In the genomic region with DNA sequence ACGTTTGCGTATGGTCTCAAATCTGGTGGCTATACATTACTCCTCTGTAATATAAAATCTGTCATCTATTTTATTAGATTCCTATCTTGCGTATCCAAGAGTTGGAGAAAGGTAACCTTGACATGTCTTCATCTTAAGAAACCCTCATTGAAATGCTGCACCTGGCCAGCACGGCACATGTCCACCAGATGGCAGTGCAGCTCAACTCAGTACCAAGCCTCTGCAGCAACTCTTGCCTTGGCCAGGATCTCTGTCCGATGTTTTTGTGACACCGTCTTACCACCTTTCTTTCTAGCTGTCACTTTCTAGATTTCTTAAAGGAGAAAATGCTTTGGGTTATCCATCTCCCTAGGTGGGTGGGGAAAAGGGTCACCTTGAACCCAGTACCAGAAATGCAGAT, we compare ENCODE assay signal across 9 mouse cellular contexts.
DNase-seq lines count a peak whose midpoint lies in the region; ATAC-seq and TF ChIP-seq lines count a peak whose summit lies in the region.
"Had no signal": no experiment of that assay in that cellular context is flagged by ENCODE, and none has a peak within 500 bp of the region (broad histone marks: within the 10 kb centered on the region; RNA-seq: fewer than 3 reads in every experiment).

No protein-coding gene starts in this region.

- H3K27me3 ChIP-seq in Patski: peaks cover 6% of the 10 kb centered on the region
- no peaks in the 10 kb centered on the region for H3K27me3 ChIP-seq in midbrain, embryonic 11.5 days (ENCODE audit: control insufficient read depth, insufficient read depth, low read length)
- H3K27me3 ChIP-seq: lung, embryonic 15.5 days had no signal

- no peak overlapping the region for H3K9ac ChIP-seq in midbrain, embryonic 11.5 days (ENCODE audit: low read length)
- H3K9ac ChIP-seq: lung, embryonic 15.5 days had no signal

- ATAC-seq in Patski: peak; percentile 65
- ATAC-seq in midbrain, embryonic 11.5 days (ENCODE audit: low FRiP score): peak; percentile 72; the same call in 1 of the 2 replicates
- no peak for ATAC-seq in erythroblast, adult 5-6 weeks (replicated peaks; ENCODE audit: low FRiP score, poor library complexity, severe bottlenecking)

- no peak overlapping the region for H3K27ac ChIP-seq in midbrain, embryonic 11.5 days (ENCODE audit: low read depth, low read length)
- H3K27ac ChIP-seq: lung, embryonic 15.5 days had no signal

- no peak for DNase-seq in Patski (ENCODE audit: low read depth, low spot score)
- DNase-seq in cerebellum, adult 8-10 months: peak; percentile 74
- peak; percentile 13 to 67 for DNase-seq in frontal cortex, postnatal 10 days (ENCODE audit: low spot score in 2 of 2)
- DNase-seq in induced T-regulatory cell, adult 2 months (ENCODE audit: low read depth): peak; percentile 69
- peak; percentile 76 to 84 for DNase-seq in left cerebral cortex, adult 18-20 months (ENCODE audit: low spot score in 2 of 2)
- peak; percentile 96 for DNase-seq in midbrain, embryonic 11.5 days (ENCODE audit: low spot score, missing footprints)
- peak; percentile 84 for DNase-seq in right cerebral cortex, postnatal 4 days

- in situ Hi-C loops in Patski (cut with MboI; ENCODE audit: low pct_unique_long_range_greater_than_20kb): loop anchor here (10.0 to 25.0 kb wide), 2 partner anchors 329 to 1433 kb away; no protein-coding TSS in a partner anchor

- no peak overlapping the region for H3K4me2 ChIP-seq in midbrain, embryonic 11.5 days
- H3K4me2 ChIP-seq: lung, embryonic 15.5 days had no signal

- TF ChIP-seq CTCF in Patski (IDR thresholded peaks at IDR 0.05): peak; percentile 96

- H3K9me3 ChIP-seq in midbrain, embryonic 11.5 days (ENCODE audit: control insufficient read depth, low read length): no peaks in the 10 kb centered on the region
- H3K9me3 ChIP-seq: lung, embryonic 15.5 days had no signal

- H3K36me3 ChIP-seq in midbrain, embryonic 11.5 days (ENCODE audit: control insufficient read depth, insufficient read depth, low read length): no peaks in the 10 kb centered on the region
- H3K36me3 ChIP-seq: lung, embryonic 15.5 days had no signal

- CTCF ChIA-PET in Patski (lab: Charles Lee): interaction anchor here (0.7 to 1.4 kb wide), 4 partner anchors 325 to 419 kb away, joined by 3 to 7 read pairs (median 4); no protein-coding TSS in a partner anchor

- 39% methylated on average over 6 of the region's 6 CpGs for WGBS in midbrain, embryonic 11.5 days

- no peak overlapping the region for H3K4me3 ChIP-seq in midbrain, embryonic 11.5 days (ENCODE audit: low read depth, low read length)
- H3K4me3 ChIP-seq: lung, embryonic 15.5 days had no signal

- H3K4me1 ChIP-seq in midbrain, embryonic 11.5 days (ENCODE audit: control insufficient read depth, insufficient read depth, low read length): no peaks in the 10 kb centered on the region
- H3K4me1 ChIP-seq: lung, embryonic 15.5 days had no signal

- POLR2A ChIA-PET in Patski (lab: Charles Lee): interaction anchor here (0.6 kb wide), 1 partner anchor 488 kb away, joined by 3 read pairs; no protein-coding TSS in a partner anchor
